Mouse (Mus musculus) stomach, embryonic 15.5 days (tissue): Measurements from ENCODE around the gene Adgrv1. TPM values are rescaled to one million over a fixed set of nuclear protein-coding genes. Genes with fewer than 3 reads are reported as not detected.

Experiments used
- ATAC-seq: fragments of 200-750 bp; cut with Nextera tagmentation; 2 replicates; pipeline ENCODE4 v1.8.0; 2017; ENCODE audit warnings: low read depth, moderate number of reproducible peaks, moderate TSS enrichment; ENCODE audit not compliant: insufficient read depth, low FRiP score
- H3K27ac ChIP-seq: fragments of 300-500 bp; sonication (generic); 2 replicates; pipeline ENCODE4 v1.5.1; 2015; ENCODE audit warnings: mild to moderate bottlenecking, inconsistent platforms
- H3K27me3 ChIP-seq: fragments of 300-500 bp; sonication (generic); replicated peaks from 2 replicates; pipeline ENCODE4 v1.6.1; 2015; ENCODE audit warnings: inconsistent platforms
- H3K36me3 ChIP-seq: fragments of 300-500 bp; sonication (generic); 2 replicates; pipeline ENCODE4 v1.6.1; 2015; ENCODE audit warnings: inconsistent platforms
- H3K4me1 ChIP-seq: fragments of 300-500 bp; sonication (generic); 2 replicates; pipeline ENCODE4 v1.6.1; 2015; ENCODE audit warnings: inconsistent platforms
- H3K4me2 ChIP-seq: fragments of 300-500 bp; sonication (generic); 2 replicates; pipeline ENCODE4 v1.6.1; 2015; ENCODE audit warnings: mild to moderate bottlenecking, inconsistent platforms
- H3K4me3 ChIP-seq: fragments of 300-500 bp; sonication (generic); replicated peaks from 2 replicates; pipeline ENCODE4 v1.5.1; 2015; ENCODE audit warnings: inconsistent platforms
- H3K9ac ChIP-seq: fragments of 300-500 bp; sonication (generic); 2 replicates; pipeline ENCODE4 v1.6.1; 2015; ENCODE audit warnings: inconsistent platforms
- H3K9me3 ChIP-seq: fragments of 300-500 bp; sonication (generic); 2 replicates; pipeline ENCODE4 v1.6.1; 2016; ENCODE audit warnings: inconsistent platforms
- WGBS: fragments of 180-500 bp; shearing (Covaris S2); methylation state at CpG from one replicate; pipeline ENCODE4 v1.1.7; 2015; 5-methylcytosine and 5-hydroxymethylcytosine counted together
- polyA plus RNA-seq: library from polyadenylated mRNA; unstranded; fragments of >200 nt; fragmentation: Nextera tagmentation; extraction: Ambion mirVana; gene quantifications from 2 replicates; pipeline ENCODE4 v1.2.1, GENCODE M21; 2015

The Adgrv1 gene
- polyA plus RNA-seq, 1 experiment from 2014 or later = 1.1 TPM

DNA sequence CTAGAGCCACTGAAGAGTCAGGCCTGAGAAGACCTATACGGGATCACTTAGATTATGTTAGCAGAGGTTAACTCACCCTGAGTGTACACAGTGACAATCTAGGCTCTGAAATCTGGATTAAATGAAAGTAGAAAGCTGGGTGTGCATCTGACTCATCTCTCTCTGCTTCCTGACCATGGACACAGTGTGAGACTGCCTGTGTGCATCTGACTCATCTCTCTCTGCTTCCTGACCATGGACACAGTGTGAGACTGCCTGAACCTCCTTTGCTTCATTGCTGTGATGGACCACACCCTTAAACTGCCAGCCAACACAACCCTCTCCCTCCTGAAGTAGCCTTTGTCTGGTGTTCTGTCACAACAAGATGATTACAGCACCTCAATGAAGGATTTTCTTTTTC is 231.2 kb downstream of the Adgrv1 start:
- Histone ChIP-seq H3K27me3 (no peaks in the 10 kb centered on the region), H3K9ac (no peak overlapping the region), H3K9me3 (no peaks in the 10 kb centered on the region), H3K4me2 (no peak overlapping the region), H3K36me3 (no peaks in the 10 kb centered on the region), H3K27ac (no peak overlapping the region), H3K4me1 (no peaks in the 10 kb centered on the region), H3K4me3 (no peak overlapping the region)
- no peak for ATAC-seq
- WGBS = 70% methylated on average over 1 of the region's 1 CpGs

DNA sequence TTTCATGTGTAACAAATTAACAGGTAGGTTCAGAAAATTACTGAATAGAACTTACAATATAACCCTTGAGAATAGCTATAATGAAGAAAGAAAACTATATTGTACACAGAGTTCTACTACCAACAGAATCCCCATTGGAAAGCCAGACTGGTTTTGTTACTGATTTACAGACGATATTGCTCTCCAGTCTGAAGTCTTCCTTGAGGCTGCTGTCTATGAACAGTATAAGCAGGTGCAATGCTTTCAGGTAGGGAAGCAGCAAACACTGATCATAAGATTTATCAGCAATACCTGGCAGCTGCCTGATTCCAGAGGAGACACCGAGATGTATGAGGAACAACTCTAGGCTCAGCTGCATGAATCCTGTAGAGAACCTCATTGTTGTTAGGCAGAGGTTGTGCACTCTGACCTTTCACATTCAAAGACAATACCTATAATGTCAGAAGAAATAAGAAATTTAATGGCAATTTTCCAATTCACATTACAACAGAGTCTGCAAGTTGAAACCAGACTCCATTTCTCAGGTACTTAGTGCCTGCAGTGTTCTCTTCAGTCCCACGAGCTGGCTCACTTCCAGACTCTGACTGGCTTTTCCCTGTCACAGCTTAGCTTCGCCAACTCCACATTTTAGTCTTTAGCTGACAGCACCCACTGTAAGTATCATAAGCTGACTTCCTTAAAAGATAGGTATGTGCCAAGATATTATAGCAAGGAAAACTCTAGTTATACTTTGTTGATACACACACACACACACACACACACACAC is 247.2 kb downstream of the Adgrv1 start:
- Histone ChIP-seq H3K27me3 (no peaks in the 10 kb centered on the region), H3K4me3 (no peak overlapping the region), H3K4me2 (no peak overlapping the region), H3K27ac (no peak overlapping the region), H3K9me3 (no peaks in the 10 kb centered on the region), H3K4me1 (no peaks in the 10 kb centered on the region), H3K9ac (no peak overlapping the region), H3K36me3 (no peaks in the 10 kb centered on the region)
- 68% methylated on average over 4 of the region's 4 CpGs for WGBS
- peak; percentile 35; the same call in 1 of the 2 replicates for ATAC-seq

DNA sequence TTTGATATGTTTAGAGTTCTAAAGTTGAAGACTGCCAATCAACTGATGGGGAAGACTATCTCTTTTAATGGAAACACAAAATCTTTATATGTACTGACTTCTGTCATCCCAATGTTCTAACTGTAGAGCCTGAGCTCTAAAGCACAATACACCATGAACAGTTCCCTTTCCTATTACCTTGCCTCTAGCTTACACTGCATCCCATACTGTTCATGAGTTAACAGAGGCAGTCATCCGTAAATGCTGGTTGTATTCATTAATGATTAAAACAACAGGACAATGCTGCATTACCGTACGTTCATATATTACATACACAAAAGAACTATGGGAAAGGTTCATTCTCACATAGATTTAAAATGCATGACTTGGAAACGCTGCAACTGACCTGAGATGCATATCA is 251.1 kb downstream of the Adgrv1 start:
- no peaks in the 10 kb centered on the region for H3K36me3 ChIP-seq
- ATAC-seq = no peak
- H3K27ac ChIP-seq = no peak overlapping the region
- no peak overlapping the region for H3K4me3 ChIP-seq
- no peaks in the 10 kb centered on the region for H3K4me1 ChIP-seq
- H3K27me3 ChIP-seq = no peaks in the 10 kb centered on the region
- H3K9me3 ChIP-seq = no peaks in the 10 kb centered on the region
- WGBS = 81% methylated on average over 4 of the region's 4 CpGs
- no peak overlapping the region for H3K9ac ChIP-seq
- H3K4me2 ChIP-seq = no peak overlapping the region

DNA sequence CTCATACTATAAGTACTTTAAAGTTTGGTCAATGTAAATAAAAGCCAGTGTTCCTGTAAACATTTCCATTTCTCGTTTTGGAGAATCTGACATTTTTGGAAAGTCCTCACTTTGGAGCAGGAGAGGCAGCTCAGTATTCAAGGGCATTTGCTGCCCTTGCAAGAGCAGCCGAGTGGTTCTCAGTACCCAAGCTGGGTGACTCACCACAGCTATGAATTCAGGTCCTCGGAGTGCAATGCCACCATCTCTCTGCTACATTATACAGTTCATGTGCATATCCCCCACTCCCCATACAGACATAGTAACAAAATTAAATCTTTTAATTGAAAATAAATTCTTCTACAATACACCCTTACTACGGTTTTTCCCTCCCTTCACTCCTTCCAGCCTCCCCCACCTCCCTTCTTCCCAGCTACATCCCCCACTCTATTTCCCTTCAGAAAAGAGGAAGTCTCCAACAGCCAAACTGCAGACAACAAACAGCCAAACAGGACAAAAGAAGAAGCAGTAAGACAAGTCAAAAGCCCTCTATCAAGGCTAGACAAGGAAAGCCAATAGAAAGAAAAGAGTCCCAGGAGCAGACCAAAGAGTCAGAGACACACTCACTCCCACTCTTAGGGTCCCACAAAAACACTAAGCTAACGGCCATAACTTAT is 262.0 kb downstream of the Adgrv1 start:
- ATAC-seq = no peak
- Histone ChIP-seq H3K4me1 (no peaks in the 10 kb centered on the region), H3K27ac (no peak overlapping the region), H3K4me2 (no peak overlapping the region), H3K36me3 (no peaks in the 10 kb centered on the region), H3K4me3 (no peak overlapping the region), H3K9me3 (no peaks in the 10 kb centered on the region), H3K9ac (no peak overlapping the region), H3K27me3 (no peaks in the 10 kb centered on the region)
- 70% methylated on average over 5 of the region's 5 CpGs for WGBS

DNA sequence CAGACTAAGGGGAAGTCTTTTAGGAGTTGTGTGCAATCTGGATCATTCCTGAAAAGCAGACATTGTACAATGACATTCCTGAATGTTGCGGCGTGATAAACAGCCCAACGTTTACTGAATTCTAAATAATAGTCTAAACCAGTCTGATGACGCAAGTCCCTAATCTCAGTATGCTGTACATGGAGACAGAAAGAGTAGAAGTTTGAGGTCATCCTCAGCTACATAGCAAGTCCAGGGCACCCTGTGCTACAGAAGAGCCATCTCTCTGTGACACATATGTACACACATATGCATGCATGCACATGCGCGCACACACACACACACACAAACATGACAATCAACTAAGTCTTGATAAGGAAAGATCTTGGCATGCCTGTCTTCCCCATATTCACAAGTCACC is 262.8 kb downstream of the Adgrv1 start:
- ATAC-seq = no peak

DNA sequence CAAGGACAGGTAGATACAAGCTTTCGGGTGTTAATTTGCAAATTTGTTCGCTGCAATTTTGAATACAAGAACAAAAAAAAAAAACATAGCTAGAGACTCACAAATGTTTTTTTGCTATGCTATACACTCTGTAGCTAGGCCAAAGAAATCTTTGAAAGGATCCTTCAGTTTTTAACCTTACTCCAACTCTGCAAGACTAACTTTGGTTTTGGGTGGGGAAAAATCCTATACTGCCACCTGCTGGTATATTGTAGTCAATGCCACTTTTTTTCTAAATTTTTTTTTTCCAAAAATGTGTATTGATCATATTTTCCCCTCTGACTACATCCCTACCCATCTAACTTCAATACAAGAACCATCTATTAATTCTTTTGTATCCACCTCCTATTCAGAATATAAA is 263.4 kb downstream of the Adgrv1 start:
- ATAC-seq = no peak
- WGBS = 78% methylated on average over 2 of the region's 2 CpGs
- H3K4me2 ChIP-seq = no peak overlapping the region
- H3K9me3 ChIP-seq = no peaks in the 10 kb centered on the region
- no peak overlapping the region for H3K4me3 ChIP-seq
- H3K9ac ChIP-seq = no peak overlapping the region
- H3K27me3 ChIP-seq = no peaks in the 10 kb centered on the region
- no peaks in the 10 kb centered on the region for H3K4me1 ChIP-seq
- no peak overlapping the region for H3K27ac ChIP-seq
- no peaks in the 10 kb centered on the region for H3K36me3 ChIP-seq

More for the DNA sequence above, 262.8 kb downstream of the Adgrv1 start:
- H3K36me3 ChIP-seq = no peaks in the 10 kb centered on the region
- no peak overlapping the region for H3K27ac ChIP-seq
- no peaks in the 10 kb centered on the region for H3K4me1 ChIP-seq
- H3K27me3 ChIP-seq = no peaks in the 10 kb centered on the region
- WGBS = 83% methylated on average over 6 of the region's 6 CpGs
- H3K9me3 ChIP-seq = no peaks in the 10 kb centered on the region
- no peak overlapping the region for H3K4me2 ChIP-seq
- H3K9ac ChIP-seq = no peak overlapping the region
- H3K4me3 ChIP-seq = no peak overlapping the region

DNA sequence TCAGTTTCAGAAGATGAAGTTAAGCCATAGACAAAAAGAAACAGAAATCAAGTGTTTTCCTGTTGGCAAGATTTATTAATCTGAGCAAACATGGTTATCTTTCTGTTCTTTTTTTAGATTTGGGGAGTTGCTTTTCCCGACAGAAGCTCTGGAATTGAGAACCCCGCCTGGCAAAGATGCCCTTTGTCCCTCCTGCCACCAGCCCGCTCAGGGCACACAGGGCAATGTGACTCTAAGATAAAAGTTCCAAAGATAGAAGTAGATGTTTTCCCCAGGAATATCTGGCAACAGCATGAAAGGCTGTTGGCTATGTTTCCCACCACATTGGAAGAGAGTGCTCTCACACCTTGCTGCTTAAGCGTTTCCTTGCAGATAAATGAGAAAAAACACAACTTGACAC is 264.0 kb downstream of the Adgrv1 start:
- no peak overlapping the region for H3K27ac ChIP-seq
- no peaks in the 10 kb centered on the region for H3K9me3 ChIP-seq
- ATAC-seq = no peak
- no peaks in the 10 kb centered on the region for H3K4me1 ChIP-seq
- no peaks in the 10 kb centered on the region for H3K36me3 ChIP-seq
- H3K9ac ChIP-seq = no peak overlapping the region
- H3K4me3 ChIP-seq = no peak overlapping the region
- no peak overlapping the region for H3K4me2 ChIP-seq
- no peaks in the 10 kb centered on the region for H3K27me3 ChIP-seq
- WGBS = 59% methylated on average over 4 of the region's 4 CpGs

DNA sequence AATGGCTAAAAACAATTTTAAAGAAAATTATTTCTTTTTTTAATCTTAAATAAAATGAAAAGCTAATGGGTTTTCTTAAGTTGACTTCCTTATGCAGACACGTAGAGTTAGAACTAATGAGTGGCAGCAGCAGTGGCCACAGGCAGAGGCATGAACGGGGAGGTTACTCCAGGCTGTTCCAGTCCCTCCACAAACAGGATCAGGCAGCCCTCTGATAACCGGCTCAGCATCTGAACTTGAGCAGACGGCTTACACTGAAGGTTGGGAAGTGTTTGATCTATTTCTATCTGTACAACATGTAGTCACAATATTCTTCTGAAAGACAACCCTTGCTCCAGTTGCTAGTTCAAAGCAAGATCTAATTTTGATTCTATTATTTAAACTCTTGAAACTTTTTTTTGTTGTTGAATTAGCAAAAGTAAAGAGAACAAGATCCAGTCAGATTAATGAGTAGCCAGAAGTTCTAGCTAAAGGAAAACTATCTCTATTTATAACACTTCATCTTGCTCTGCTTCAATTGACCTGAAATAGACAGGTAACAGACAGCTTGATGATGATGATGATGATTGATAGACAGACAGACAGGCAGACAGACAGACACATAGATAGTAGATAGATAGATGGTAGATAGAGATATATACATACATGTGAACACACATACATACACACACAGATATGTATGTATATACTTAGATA is 265.1 kb downstream of the Adgrv1 start:
- Histone ChIP-seq H3K27ac (no peak overlapping the region), H3K4me1 (no peaks in the 10 kb centered on the region), H3K9me3 (no peaks in the 10 kb centered on the region), H3K9ac (no peak overlapping the region), H3K27me3 (no peaks in the 10 kb centered on the region), H3K4me3 (no peak overlapping the region), H3K4me2 (no peak overlapping the region), H3K36me3 (no peaks in the 10 kb centered on the region)
- peak; percentile 27; the same call in 1 of the 2 replicates for ATAC-seq
- 53% methylated on average over 4 of the region's 4 CpGs for WGBS

DNA sequence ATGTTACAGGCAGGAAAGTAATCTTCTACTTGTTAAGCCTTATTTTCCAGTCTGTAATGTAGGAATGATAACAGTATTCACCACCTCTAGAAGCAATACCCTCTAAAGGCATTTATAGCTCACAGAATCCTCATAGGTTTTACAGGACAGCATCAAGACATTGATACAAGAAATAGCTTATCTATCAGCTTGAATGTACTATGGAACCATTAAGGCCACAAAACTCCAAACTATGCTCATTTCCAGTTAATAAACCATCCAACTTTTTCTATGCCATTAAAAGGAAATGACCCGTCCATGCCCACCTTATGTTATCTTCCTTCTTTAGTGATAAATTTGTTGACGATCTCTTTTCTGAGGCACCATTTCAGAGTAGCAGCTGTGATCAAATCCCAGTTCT is 272.6 kb downstream of the Adgrv1 start:
- Histone ChIP-seq H3K27me3 (no peaks in the 10 kb centered on the region), H3K9me3 (no peaks in the 10 kb centered on the region), H3K27ac (no peak overlapping the region), H3K36me3 (no peaks in the 10 kb centered on the region), H3K4me1 (no peaks in the 10 kb centered on the region), H3K4me2 (no peak overlapping the region), H3K9ac (no peak overlapping the region), H3K4me3 (no peak overlapping the region)
- WGBS = 71% methylated on average over 2 of the region's 2 CpGs
- ATAC-seq = no peak

DNA sequence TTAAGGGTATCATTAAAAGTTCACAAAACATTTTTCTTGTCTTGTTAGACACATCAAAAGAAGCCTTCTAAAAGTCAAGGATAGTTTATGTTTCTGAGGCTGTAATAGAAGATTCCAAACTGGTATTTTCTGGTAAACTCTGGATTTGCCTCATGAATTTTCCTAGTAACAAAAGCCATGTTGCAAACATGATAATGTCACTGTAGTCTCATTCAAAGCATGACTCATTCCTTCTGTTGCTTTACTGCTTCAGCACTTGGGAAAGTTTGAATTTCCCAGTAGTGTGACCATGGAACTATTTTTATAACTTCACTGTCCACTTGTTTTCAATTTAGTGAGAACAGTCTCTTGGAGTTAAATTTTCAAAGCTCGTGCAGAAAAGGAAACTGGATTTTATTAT is 274.2 kb downstream of the Adgrv1 start:
- ATAC-seq = no peak
- no peaks in the 10 kb centered on the region for H3K36me3 ChIP-seq
- no peak overlapping the region for H3K27ac ChIP-seq
- H3K9me3 ChIP-seq = no peaks in the 10 kb centered on the region
- H3K4me1 ChIP-seq = no peaks in the 10 kb centered on the region
- 60% methylated on average over 1 of the region's 1 CpGs for WGBS
- no peak overlapping the region for H3K4me3 ChIP-seq
- H3K27me3 ChIP-seq = no peaks in the 10 kb centered on the region
- no peak overlapping the region for H3K9ac ChIP-seq
- H3K4me2 ChIP-seq = no peak overlapping the region

DNA sequence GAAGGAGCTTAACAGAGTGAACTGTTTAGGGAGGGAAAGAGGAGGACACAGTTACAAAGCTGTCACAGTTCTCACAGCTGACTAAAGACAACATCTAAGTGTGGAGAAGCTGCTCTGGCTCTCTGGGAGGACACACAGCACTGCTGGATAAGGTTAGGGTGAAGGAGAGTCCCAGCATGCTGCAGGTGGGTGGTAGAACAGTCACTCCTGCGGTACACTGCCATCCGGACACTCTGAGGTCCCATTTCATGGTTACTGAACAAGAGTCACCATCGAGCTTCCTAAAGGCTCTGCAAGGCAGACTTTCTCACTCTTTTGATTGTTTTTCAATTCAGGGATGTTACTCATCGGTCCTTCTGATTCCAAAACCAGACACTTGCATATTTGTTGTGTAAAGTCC is 274.6 kb downstream of the Adgrv1 start:
- WGBS = 85% methylated on average over 4 of the region's 4 CpGs
- Histone ChIP-seq H3K9me3 (no peaks in the 10 kb centered on the region), H3K36me3 (no peaks in the 10 kb centered on the region), H3K4me2 (no peak overlapping the region), H3K27me3 (no peaks in the 10 kb centered on the region), H3K27ac (no peak overlapping the region), H3K9ac (no peak overlapping the region), H3K4me1 (no peaks in the 10 kb centered on the region), H3K4me3 (no peak overlapping the region)
- no peak for ATAC-seq

DNA sequence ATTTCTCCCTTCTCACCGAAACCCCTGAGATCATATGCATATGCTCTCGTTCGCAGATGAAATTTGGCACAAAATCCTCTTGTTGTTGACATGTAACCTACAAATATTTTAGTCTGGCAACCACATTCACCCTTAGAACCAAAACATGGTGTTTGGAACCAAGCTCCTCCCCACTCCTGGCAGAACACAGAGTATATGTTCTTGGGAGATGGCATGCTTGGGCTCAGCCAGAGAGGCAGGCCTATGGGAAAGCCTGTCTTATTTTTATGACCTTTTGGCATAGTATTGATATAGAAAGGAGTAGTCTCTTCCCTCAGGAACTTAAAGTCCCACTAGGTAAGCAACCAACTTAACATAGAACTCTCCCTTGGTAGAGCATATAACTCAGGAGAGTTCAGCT is 275.7 kb downstream of the Adgrv1 start:
- no peak overlapping the region for H3K4me3 ChIP-seq
- no peak for ATAC-seq
- no peak overlapping the region for H3K4me2 ChIP-seq
- H3K4me1 ChIP-seq = no peaks in the 10 kb centered on the region
- H3K9me3 ChIP-seq = no peaks in the 10 kb centered on the region
- WGBS = 89% methylated on average over 3 of the region's 3 CpGs
- H3K9ac ChIP-seq = no peak overlapping the region
- no peaks in the 10 kb centered on the region for H3K27me3 ChIP-seq
- H3K36me3 ChIP-seq = no peaks in the 10 kb centered on the region
- no peak overlapping the region for H3K27ac ChIP-seq
